Mouse (Mus musculus): ENCODE measurements around the gene Tsen15. TPM values are rescaled to one million over a fixed set of nuclear protein-coding genes. Genes with fewer than 3 reads are reported as not detected.

Tsen15 gene
- total and polyA plus RNA-seq, 2 experiments from 2014 or later, result 29.1 to 281 TPM

GRCm38 (mm10) chr1:152384589-152384988, 1.9 kb downstream of the Tsen15 start:
- DNase-seq (ENCODE audit: low spot score), result no peak
- Histone ChIP-seq H3K27ac (ENCODE audit: low read depth) (no peak overlapping the region), H3K9me3 (replicated peaks; ENCODE audit: control insufficient read depth, low read length) (no peaks in the 10 kb centered on the region), H3K36me3 (replicated peaks; ENCODE audit: control insufficient read depth, insufficient read depth, low read length) (peaks cover 19% of the 10 kb centered on the region; the same call in 1 of the 2 replicates), H3K4me3 (ENCODE audit: low read depth, low read length) (no peak overlapping the region), H3K4me1 (ENCODE audit: control insufficient read depth, insufficient read depth) (no peaks in the 10 kb centered on the region), H3K27me3 (ENCODE audit: control insufficient read depth, insufficient read depth, low read length) (no peaks in the 10 kb centered on the region), H3K9ac (replicated peaks; ENCODE audit: low read depth, low read length) (no peak overlapping the region), H3K4me2 (ENCODE audit: low read depth, low read length) (no peak overlapping the region)
- WGBS, result 93% methylated on average over 1 of the region's 1 CpGs
- TF ChIP-seq EP300 (IDR thresholded peaks at IDR 0.05; ENCODE audit: low read depth) (no peak), CTCF (IDR thresholded peaks at IDR 0.05; ENCODE audit: low read depth) (no peak)
- ATAC-seq (ENCODE audit: insufficient read depth, low read depth), result no peak

DNA sequence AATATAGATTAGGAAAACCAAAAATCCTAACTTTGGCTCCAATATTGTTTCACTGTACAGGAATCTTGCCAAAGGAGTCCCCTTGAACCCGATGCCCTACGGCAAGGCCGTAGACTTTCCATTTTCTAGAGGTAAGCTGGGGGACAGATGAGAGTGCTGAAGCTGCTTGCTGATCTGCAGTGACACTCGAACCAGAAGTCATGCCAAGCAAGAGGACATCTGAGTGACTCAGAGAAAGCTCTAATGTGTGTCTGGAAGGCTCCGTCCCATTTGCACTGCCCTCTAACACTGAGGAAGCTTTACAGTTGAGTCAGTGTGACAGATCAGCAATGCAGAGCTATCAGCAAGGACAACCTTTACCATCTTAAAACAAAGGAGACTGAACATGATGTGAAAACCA, 8.2 kb downstream of the Tsen15 start:
- Histone ChIP-seq H3K9ac (replicated peaks; ENCODE audit: low read depth, low read length) (no peak overlapping the region), H3K4me2 (ENCODE audit: low read depth, low read length) (no peak overlapping the region), H3K36me3 (replicated peaks; ENCODE audit: control insufficient read depth, insufficient read depth, low read length) (peaks cover 33% of the 10 kb centered on the region), H3K9me3 (replicated peaks; ENCODE audit: control insufficient read depth, low read length) (no peaks in the 10 kb centered on the region), H3K27ac (ENCODE audit: low read depth) (no peak overlapping the region), H3K4me3 (ENCODE audit: low read depth, low read length) (no peak overlapping the region), H3K4me1 (ENCODE audit: control insufficient read depth, insufficient read depth) (no peaks in the 10 kb centered on the region), H3K27me3 (ENCODE audit: control insufficient read depth, insufficient read depth, low read length) (no peaks in the 10 kb centered on the region)
- 81% methylated on average over 5 of the region's 5 CpGs for WGBS
- TF ChIP-seq EP300 (IDR thresholded peaks at IDR 0.05; ENCODE audit: low read depth) (no peak), CTCF (IDR thresholded peaks at IDR 0.05; ENCODE audit: low read depth) (no peak)
- no peak for ATAC-seq (ENCODE audit: insufficient read depth, low read depth)
- no peak for DNase-seq (ENCODE audit: low spot score)

GRCm38 (mm10) chr1:152369139-152369538, 17.3 kb downstream of the Tsen15 start:
- no peaks in the 10 kb centered on the region for H3K27me3 ChIP-seq (ENCODE audit: control insufficient read depth, insufficient read depth, low read length)
- 12% methylated on average over 4 of the region's 4 CpGs for WGBS
- H3K36me3 ChIP-seq (replicated peaks; ENCODE audit: control insufficient read depth, insufficient read depth, low read length), result peaks cover 13% of the 10 kb centered on the region
- TF ChIP-seq EP300 (IDR thresholded peaks at IDR 0.05; ENCODE audit: low read depth) (no peak), CTCF (IDR thresholded peaks at IDR 0.05; ENCODE audit: low read depth) (peak; percentile 96)
- peak overlapping the region; percentile 16; the same call in 1 of the 2 replicates for H3K27ac ChIP-seq (ENCODE audit: low read depth)
- H3K9ac ChIP-seq (replicated peaks; ENCODE audit: low read depth, low read length), result no peak overlapping the region
- H3K9me3 ChIP-seq (replicated peaks; ENCODE audit: control insufficient read depth, low read length), result no peaks in the 10 kb centered on the region
- H3K4me2 ChIP-seq (ENCODE audit: low read depth, low read length), result peak overlapping the region; percentile 45
- peak overlapping the region; percentile 1; the same call in 1 of the 2 replicates for H3K4me3 ChIP-seq (ENCODE audit: low read depth, low read length)
- peaks cover 8% of the 10 kb centered on the region; the same call in 1 of the 2 replicates for H3K4me1 ChIP-seq (ENCODE audit: control insufficient read depth, insufficient read depth)
- peak; percentile 69; the same call in 1 of the 2 replicates for ATAC-seq (ENCODE audit: insufficient read depth, low read depth)
- peak; percentile 79 for DNase-seq (ENCODE audit: low spot score)

DNA sequence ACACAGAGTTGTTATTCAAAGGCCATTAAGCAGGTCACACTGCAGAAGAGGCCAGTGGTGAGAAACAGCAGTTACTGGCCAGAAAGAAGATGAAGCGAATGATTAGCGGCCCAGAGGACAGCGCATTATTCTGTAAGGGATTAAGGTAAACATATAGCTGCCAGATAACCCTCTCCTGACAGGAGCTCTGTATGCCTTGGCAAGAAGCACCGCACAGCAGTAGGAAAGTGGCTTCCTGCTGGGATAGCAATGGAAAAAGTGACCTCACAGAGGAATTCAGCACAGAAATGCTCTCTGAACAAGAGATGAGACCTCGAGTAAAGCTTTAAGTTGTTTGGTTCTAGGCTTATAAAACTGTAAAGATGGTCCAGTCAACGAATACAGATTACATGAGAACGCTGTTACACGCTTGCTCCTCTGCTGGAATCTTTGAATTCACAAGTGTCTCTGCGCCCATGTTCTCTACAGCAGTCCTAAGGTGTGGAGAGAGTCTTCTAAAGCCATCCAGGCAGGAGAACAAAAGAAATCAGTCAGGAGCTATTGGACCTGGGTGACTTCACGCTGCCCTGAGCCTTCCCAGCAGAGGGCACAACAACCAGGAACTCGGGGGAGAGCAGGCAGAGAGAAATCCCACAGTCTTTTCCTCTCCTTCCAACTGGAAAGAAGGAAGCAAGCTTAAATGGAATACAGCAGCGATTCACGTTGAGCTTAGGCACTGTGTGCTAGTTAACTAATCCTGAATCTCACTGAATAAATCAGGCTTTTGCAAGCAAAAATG, 18.0 kb downstream of the Tsen15 start:
- TF ChIP-seq CTCF (IDR thresholded peaks at IDR 0.05; ENCODE audit: low read depth), result peak; percentile 38
- TF ChIP-seq EP300 (IDR thresholded peaks at IDR 0.05; ENCODE audit: low read depth), result no peak
- 35% methylated on average over 13 of the region's 13 CpGs for WGBS
- Histone ChIP-seq H3K4me1 (ENCODE audit: control insufficient read depth, insufficient read depth) (peaks cover 8% of the 10 kb centered on the region; the same call in 1 of the 2 replicates), H3K9me3 (replicated peaks; ENCODE audit: control insufficient read depth, low read length) (no peaks in the 10 kb centered on the region), H3K9ac (replicated peaks; ENCODE audit: low read depth, low read length) (no peak overlapping the region), H3K27me3 (ENCODE audit: control insufficient read depth, insufficient read depth, low read length) (no peaks in the 10 kb centered on the region), H3K27ac (ENCODE audit: low read depth) (peak overlapping the region; percentile 16), H3K36me3 (replicated peaks; ENCODE audit: control insufficient read depth, insufficient read depth, low read length) (peaks cover 13% of the 10 kb centered on the region), H3K4me3 (ENCODE audit: low read depth, low read length) (peak overlapping the region; percentile 1; the same call in 1 of the 2 replicates), H3K4me2 (ENCODE audit: low read depth, low read length) (peak overlapping the region; percentile 45)
- ATAC-seq (ENCODE audit: insufficient read depth, low read depth) (peak; percentile 66), DNase-seq (ENCODE audit: low spot score) (peak; percentile 79)

DNA sequence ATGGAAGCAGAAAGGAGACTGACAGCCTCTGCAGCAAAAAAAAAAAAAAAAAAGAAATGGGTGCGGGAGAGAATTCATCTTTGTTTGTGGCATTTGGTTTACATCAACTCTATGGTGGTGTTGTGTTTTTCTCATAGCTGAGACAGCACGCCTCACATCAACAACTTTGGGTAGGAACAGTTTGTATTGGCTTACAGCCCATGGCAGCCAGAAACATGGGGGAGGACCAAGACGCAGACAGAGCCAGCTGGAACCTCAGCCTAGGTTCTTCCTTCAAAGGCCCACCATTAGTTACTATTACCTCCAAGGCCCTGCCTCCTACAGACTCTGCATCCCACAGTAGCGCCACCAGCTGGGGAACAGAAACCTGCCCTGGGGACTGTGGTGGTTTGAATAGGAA, 29.8 kb downstream of the Tsen15 start:
- Histone ChIP-seq H3K4me2 (ENCODE audit: low read depth, low read length) (no peak overlapping the region), H3K9ac (replicated peaks; ENCODE audit: low read depth, low read length) (no peak overlapping the region), H3K27me3 (ENCODE audit: control insufficient read depth, insufficient read depth, low read length) (no peaks in the 10 kb centered on the region), H3K27ac (ENCODE audit: low read depth) (no peak overlapping the region), H3K36me3 (replicated peaks; ENCODE audit: control insufficient read depth, insufficient read depth, low read length) (no peaks in the 10 kb centered on the region), H3K9me3 (replicated peaks; ENCODE audit: control insufficient read depth, low read length) (no peaks in the 10 kb centered on the region), H3K4me3 (ENCODE audit: low read depth, low read length) (no peak overlapping the region), H3K4me1 (ENCODE audit: control insufficient read depth, insufficient read depth) (no peaks in the 10 kb centered on the region)
- TF ChIP-seq CTCF (IDR thresholded peaks at IDR 0.05; ENCODE audit: low read depth), result no peak
- TF ChIP-seq EP300 (IDR thresholded peaks at IDR 0.05; ENCODE audit: low read depth), result no peak
- ATAC-seq (ENCODE audit: insufficient read depth, low read depth), result no peak
- no peak for DNase-seq (ENCODE audit: low spot score)
- 55% methylated on average over 4 of the region's 4 CpGs for WGBS

Data from heart, postnatal 0 days (tissue).